Mouse (Mus musculus): Measurements from ENCODE around the gene Ctf2. TPM values are rescaled to one million over a fixed set of nuclear protein-coding genes. Genes with fewer than 3 reads are reported as not detected.
"Not testable (repeated sequence)": the region's sequence is repeated elsewhere in the genome, so short reads cannot be mapped to it uniquely, and the experiment has no call there.

Gene Ctf2
- total RNA-seq, 2 experiments from 2014 or later = not detected

DNA sequence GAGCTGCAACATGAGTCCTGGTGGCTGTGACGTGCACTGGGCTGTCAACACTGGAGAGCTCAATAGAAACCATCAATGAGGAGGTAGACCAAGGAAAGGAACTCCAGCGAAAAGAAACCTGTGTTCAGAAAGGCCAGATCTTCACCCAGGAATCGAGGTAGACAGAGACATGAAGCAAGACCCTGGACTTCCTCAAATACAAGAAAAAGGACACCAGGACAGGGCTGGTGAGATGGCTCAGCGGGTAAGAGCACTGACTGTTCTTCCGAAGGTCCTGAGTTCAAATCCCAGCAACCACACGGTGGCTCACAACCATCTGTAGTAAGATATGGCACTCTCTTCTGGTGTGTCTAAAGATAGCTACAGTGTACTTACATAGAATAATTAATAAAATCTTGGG is 13.6 kb downstream of the Ctf2 start:
- DNase-seq (ENCODE audit: low spot score in 2 of 2) = no peak

DNA sequence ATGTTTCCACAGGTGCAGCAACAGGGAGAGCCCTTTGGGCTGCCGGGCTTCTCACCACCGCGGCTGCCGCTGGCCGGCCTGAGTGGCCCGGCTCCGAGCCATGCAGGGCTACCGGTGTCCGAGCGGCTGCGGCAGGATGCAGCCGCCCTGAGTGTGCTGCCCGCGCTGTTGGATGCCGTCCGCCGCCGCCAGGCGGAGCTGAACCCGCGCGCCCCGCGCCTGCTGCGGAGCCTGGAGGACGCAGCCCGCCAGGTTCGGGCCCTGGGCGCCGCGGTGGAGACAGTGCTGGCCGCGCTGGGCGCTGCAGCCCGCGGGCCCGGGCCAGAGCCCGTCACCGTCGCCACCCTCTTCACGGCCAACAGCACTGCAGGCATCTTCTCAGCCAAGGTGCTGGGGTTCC is 15.0 kb downstream of the Ctf2 start:
- peak; percentile 70 to 80 for DNase-seq (ENCODE audit: low spot score in 2 of 2)

- no peak for DNase-seq (ENCODE audit: low spot score in 2 of 2)
Measured at GRCm38 (mm10) chr7:127714816-127715215, 17.1 kb downstream of the Ctf2 start.

DNA sequence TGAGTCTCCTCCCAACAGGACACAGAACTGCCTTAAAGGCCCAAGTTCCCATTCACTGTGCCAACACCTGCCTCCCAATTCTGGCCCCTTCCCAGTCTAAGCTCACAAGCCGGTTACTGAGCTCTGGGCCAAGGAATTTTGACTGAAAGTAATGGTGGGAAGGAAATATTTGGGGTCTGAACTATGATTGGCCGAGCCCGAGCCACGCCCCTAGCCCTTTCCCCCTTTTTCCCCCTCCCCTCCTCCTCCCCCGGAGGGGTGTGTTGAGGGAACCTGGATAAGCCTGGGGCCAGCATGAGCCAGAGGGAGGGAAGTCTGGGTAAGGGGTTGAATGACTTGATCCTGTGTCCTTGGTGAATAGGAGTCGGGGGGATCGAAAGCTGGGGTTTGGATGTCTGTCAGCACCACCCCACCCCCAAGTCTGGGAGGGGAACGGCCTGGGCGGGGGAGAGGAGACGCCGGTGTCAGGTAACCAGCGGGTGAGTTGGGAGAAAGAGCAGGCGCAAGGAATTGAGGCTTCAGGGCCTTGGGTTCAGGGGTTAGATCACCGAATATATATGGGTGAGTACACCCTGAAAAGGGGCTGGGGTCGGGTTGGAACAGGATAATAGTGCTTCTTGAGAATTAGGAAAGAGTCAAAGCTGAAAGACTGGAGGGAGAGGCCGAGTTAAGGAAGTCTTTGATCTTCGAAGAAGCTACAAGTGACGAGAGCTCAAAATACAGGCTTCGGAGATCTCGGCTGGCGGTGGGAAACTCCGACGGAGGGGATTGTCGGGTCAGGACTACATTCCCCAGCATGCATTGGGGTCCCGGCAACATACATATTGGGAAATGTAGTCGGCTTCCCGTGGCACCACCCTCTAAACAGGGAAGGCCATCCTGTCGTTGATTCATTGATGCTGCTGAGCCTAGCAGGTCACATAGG is 19.2 kb downstream of the Ctf2 start, which contains the start of gene Ctf1:
Gene Ctf1, plus strand, starts transcription at position 276 of the 925 bp plus-strand sequence.
- peak; percentile 52 to 70 for DNase-seq (ENCODE audit: low spot score in 2 of 2)

DNA sequence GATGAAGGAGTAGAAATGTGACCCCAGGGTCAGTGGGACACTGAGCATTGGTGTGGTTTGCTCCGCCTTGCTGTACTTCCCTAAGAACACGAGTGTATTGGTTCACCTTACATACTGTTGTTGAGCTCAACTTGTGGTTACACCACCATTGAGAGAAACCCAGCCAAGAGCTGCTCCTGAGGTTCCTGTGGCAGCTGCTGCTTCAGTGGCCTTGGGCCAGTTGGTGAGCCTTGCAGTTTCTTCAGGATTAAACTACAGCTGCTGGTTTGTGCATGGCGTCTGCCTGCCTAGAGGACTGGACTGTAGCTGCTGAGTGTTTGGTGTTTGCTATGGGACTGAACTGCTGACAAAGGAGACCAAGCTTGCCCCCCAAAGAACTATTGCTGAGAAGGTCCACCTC is 20.5 kb downstream of the Ctf2 start:
- no peak for DNase-seq (ENCODE audit: low spot score in 2 of 2)

GRCm38 (mm10) chr7:127711031-127711430 is 20.9 kb downstream of the Ctf2 start:
- DNase-seq (ENCODE audit: low spot score in 2 of 2) = no peak

GRCm38 (mm10) chr7:127709261-127709979 is 22.5 kb downstream of the Ctf2 start:
- no peak for DNase-seq (ENCODE audit: low spot score in 2 of 2)

DNA sequence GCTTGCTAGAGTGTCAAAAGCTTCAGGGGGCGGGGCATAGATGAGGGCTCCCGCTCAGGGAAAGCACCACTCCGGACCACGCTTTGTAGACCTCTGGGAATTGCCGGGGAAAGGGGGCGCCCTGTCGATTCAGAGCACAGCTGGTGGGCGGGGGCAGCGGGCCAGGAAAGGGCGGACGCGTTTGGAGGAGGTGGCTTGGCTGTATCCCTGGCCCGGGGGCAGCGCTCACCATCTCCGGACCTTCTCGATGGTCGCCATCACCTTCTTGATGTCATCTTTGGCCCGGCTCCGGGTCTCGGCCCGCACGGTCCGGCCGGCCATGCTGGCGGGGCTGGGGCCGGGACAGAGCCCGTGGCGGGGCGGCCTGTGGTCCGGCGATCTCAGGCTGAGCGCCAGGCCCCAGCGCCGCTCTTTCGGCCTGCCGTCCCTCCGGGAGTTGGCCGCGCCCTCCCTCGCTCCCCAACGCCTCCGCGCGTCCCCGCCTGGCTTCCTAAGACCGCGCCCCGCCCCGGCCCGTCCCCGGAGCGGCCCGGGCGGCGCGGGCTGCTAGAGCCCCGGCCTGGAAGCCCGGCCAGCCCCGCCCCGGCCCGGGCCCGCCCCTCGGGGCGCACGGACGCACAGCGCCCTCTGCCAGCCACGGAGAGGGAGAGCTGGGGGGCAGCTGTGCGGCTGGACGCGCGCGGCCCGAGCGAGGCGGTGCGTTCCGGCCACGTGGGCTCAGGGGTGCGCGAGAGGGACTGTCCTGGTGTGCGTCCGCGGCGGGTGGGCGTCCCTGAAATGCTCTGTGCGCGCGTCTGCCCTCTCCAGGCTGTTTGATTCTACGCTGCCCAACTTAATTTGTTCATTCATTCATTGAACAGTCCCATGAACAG is 23.5 kb downstream of the Ctf2 start, which contains the start of gene Bcl7c:
Gene Bcl7c, minus strand, starts transcription at position 727 of the 872 bp plus-strand sequence.
- peak; percentile 87 to 91 for DNase-seq (ENCODE audit: low spot score in 2 of 2)

DNA sequence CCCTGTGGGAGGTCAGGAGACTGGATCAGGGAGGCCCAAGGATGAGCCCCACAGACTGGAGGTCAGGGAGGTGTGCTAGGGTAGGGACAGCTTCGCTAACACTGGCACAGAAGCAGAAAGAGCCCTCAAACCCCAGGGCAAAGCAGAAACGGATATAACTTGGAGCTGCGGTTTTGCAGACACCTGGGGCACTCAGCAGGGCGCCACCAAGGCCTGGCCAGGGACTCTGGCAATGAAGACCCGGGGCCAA is 24.1 kb downstream of the Ctf2 start:
- no peak for DNase-seq (ENCODE audit: low spot score in 2 of 2)

- no peak for DNase-seq (ENCODE audit: low spot score in 2 of 2)
Measured at GRCm38 (mm10) chr7:127707045-127707956, 24.7 kb downstream of the Ctf2 start.

DNA sequence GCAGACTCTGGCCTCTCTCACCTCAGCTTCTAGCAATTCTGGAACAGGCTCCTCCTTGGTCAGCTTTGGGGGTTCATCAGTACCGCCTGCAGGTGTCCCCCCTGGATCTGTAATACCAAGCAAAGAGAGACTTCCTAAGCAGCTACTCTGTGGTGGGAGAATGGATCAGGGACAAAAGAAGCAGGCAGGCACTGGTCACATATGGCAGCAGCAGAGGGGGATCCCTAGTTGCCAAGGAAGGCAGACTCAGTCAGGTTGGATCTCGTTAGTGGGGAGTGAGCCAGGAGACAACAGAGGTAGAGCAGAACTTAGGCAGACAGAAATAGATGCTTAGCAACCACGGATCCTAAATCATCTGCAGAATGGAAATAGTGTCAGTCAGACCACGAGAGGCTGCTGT is 26.3 kb downstream of the Ctf2 start:
- no peak for DNase-seq (ENCODE audit: low spot score in 2 of 2)

DNA sequence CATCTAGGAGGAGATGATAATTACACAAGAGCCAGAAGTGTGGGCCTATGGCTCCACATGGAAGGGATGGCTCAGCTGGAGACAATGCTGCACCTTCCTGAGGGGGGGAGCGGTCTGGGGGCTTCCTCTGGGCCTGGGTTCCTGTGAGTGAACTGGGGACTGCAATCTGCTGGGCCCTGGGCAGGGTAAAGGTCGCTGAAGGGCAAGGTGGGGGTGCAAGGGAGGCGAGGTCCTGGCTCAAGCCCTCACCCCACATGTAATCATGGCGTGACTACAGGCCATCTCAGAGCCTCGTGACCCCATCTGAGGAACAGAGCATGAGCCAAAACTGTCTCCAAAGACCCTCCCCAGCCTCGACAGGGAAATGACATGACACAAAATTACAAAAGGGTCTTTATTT is 27.4 kb downstream of the Ctf2 start:
- no peak for DNase-seq (ENCODE audit: low spot score in 2 of 2)

- no peak for DNase-seq (ENCODE audit: low spot score in 2 of 2)
Measured at GRCm38 (mm10) chr7:127703561-127704178, 28.3 kb downstream of the Ctf2 start.

GRCm38 (mm10) chr7:127700712-127701331 is 31.1 kb downstream of the Ctf2 start:
- DNase-seq (ENCODE audit: low spot score in 2 of 2) = no peak

DNA sequence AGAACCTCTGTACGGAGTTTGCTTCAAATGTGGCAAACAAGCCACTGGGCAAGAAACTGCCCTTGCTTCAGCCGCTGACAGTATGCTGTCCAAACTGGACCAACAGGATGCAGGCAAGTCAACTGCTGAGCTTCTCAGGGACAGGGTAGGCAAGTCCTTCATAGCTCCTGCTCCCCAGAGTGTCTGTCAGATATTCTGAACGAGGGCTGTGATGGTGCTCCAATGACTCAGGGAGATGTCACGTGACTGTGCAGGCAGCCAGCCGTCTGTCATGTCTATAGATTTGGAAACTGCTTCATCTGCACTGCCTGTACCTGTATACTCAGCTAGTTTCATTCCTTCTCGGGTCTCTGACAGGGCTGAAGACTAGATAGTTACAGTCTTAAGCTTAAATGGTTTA is 33.0 kb downstream of the Ctf2 start:
- no peak for DNase-seq (ENCODE audit: low spot score in 2 of 2)

GRCm38 (mm10) chr7:127693730-127694129 is 38.2 kb downstream of the Ctf2 start:
- not testable (repeated sequence) for DNase-seq (ENCODE audit: low spot score in 2 of 2)

DNA sequence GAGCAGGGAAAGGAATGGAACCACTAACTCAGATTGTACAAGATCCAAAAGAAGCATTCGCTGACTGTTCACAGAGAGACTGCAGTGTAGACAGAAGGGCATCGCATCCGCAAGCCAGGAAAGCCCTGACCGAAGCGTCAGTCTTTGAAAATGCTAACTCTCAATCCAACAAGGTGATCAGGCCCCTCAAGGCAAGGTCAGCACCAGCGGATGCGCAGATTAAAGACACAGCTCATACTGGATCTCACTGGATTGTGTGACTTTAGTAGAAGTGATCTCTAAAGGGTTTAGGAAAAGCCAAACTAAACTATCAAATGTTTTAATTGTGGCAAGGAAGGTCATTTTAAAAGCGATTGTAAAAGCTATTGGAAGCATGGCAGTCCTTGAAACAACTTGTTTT is 38.7 kb downstream of the Ctf2 start:
- no peak for DNase-seq (ENCODE audit: low spot score in 2 of 2)

DNA sequence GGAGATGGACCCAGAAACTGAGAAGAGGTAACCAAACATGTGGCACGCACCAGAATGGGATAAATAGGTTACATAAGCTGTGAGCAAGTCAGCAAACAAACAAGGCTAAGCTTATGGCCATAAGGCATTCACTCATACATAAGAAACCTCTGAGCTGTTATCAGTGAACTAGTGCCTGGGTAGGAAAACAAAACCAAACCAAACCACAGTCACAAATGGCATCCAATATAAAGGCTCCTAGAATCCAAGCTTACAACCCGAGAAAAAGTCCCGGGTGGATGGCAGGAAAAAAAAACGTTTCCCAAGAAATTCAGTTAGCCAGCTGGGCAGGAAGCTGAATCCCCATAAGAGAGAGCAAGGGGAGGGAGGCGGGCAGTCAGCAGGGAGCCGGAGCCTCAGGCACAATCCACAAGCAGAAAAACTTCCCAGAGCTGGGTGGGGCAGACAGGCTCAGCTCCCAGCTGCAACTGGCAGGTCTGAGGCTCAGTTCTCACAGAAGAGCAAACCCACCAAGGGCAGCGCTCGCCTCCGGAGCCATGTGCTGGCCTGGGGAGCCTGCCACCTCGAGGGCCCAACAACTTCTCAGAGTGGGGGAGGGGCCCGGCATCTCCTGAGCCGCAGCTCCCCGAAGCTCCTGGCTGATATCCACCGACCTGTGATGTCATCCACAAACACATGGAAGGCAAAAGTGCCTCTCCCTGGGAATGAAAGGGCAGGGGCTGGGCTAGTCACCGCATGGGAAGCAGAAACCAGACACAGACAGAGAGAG is 40.6 kb downstream of the Ctf2 start:
- peak; percentile 70 to 75 for DNase-seq (ENCODE audit: low spot score in 2 of 2)

Data from adrenal gland, adult 18-20 months (tissue).